Mouse (Mus musculus) liver, embryonic 16.5 days (tissue): ENCODE results near the gene Myf6. TPM values are rescaled to one million over a fixed set of nuclear protein-coding genes. Genes with fewer than 3 reads are reported as not detected.

Experiments
- ATAC-seq: fragments of 200-750 bp; cut with Nextera tagmentation; 2 replicates; pipeline ENCODE4 v1.8.0; 2017; ENCODE audit warnings: low read depth, mild to moderate bottlenecking, moderate number of reproducible peaks, moderate library complexity
- H3K27ac ChIP-seq: fragments of 300-500 bp; sonication (generic); 2 replicates; pipeline ENCODE4 v1.5.1; 2014; ENCODE audit warnings: mild to moderate bottlenecking, low read length
- H3K27me3 ChIP-seq: fragments of 300-500 bp; sonication (generic); 2 replicates; pipeline ENCODE4 v1.6.1; 2014; ENCODE audit warnings: low read depth, low read length, mixed read lengths; ENCODE audit not compliant: control insufficient read depth, insufficient read depth
- H3K36me3 ChIP-seq: fragments of 300-500 bp; sonication (generic); 2 replicates; pipeline ENCODE4 v1.6.1; 2014; ENCODE audit warnings: mild to moderate bottlenecking; ENCODE audit not compliant: control insufficient read depth, insufficient read depth
- H3K4me1 ChIP-seq: fragments of 300-500 bp; sonication (generic); 2 replicates; pipeline ENCODE4 v1.6.1; 2014; ENCODE audit warnings: low read depth, low read length, mixed read lengths; ENCODE audit not compliant: control insufficient read depth
- H3K4me2 ChIP-seq: fragments of 300-500 bp; sonication (generic); 2 replicates; pipeline ENCODE4 v1.6.1; 2014; ENCODE audit warnings: low read depth, low read length, mixed read lengths
- H3K4me3 ChIP-seq: fragments of 300-500 bp; sonication (generic); 2 replicates; pipeline ENCODE4 v1.5.1; 2014; ENCODE audit warnings: low read depth, mild to moderate bottlenecking, low read length
- H3K9ac ChIP-seq: fragments of 300-500 bp; sonication (generic); 2 replicates; pipeline ENCODE4 v1.6.1; 2014; ENCODE audit warnings: low read depth, low read length
- H3K9me3 ChIP-seq: fragments of 300-500 bp; sonication (generic); replicated peaks from 2 replicates; pipeline ENCODE4 v1.6.1; 2016; ENCODE audit warnings: low read length; ENCODE audit not compliant: control insufficient read depth
- WGBS: fragments of 180-500 bp; shearing (Covaris S2); extraction: QIAGEN DNeasy Blood & Tissue Kit; methylation state at CpG from one replicate; pipeline ENCODE4 v1.1.7; 2014; ENCODE audit not compliant: insufficient replicate concordance; 5-methylcytosine and 5-hydroxymethylcytosine counted together
- microRNA-seq: library from miRNA; unstranded; fragments of <30 nt; microRNA quantifications from one replicate; pipeline ENCODE4, GENCODE M21; 2016
- polyA plus RNA-seq: library from polyadenylated mRNA; unstranded; fragments of >200 nt; fragmentation: Nextera tagmentation; extraction: Ambion mirVana; gene quantifications from 2 replicates; pipeline ENCODE4 v1.2.1, GENCODE M21; 2015

Gene Myf6
- polyA plus RNA-seq, 1 experiment from 2014 or later, result 1.4 TPM

GRCm38 (mm10) chr10:107471712-107472111 is 22.8 kb downstream of the Myf6 start:
- 70% methylated on average over 5 of the region's 5 CpGs for WGBS
- ATAC-seq, result no peak
- Histone ChIP-seq H3K36me3 (no peaks in the 10 kb centered on the region), H3K9ac (no peak overlapping the region), H3K4me2 (no peak overlapping the region), H3K27me3 (no peaks in the 10 kb centered on the region), H3K9me3 (no peaks in the 10 kb centered on the region), H3K4me3 (no peak overlapping the region), H3K4me1 (no peaks in the 10 kb centered on the region), H3K27ac (no peak overlapping the region)

DNA sequence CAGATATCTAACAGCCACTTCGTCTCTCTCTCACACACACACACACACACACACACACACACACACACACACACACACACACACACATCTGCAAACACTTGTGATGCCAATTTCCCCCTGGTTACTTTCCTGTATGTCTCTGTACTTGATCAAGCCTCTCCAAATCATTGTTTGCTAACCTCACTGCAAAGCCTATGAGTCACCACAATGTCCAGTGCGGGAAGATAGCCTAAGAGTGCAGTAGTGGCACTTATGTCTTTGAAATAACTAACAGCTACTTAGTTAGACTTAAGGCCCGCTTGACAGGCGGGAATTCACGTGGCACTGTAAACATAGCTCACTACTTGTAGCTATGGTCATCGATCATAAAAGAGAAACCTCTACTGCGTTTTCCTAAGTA is 26.7 kb downstream of the Myf6 start:
- ATAC-seq, result no peak
- Histone ChIP-seq H3K4me3 (no peak overlapping the region), H3K9ac (no peak overlapping the region), H3K27ac (no peak overlapping the region), H3K27me3 (no peaks in the 10 kb centered on the region), H3K4me2 (no peak overlapping the region), H3K36me3 (no peaks in the 10 kb centered on the region), H3K9me3 (no peaks in the 10 kb centered on the region), H3K4me1 (no peaks in the 10 kb centered on the region)
- 59% methylated on average over 7 of the region's 7 CpGs for WGBS

DNA sequence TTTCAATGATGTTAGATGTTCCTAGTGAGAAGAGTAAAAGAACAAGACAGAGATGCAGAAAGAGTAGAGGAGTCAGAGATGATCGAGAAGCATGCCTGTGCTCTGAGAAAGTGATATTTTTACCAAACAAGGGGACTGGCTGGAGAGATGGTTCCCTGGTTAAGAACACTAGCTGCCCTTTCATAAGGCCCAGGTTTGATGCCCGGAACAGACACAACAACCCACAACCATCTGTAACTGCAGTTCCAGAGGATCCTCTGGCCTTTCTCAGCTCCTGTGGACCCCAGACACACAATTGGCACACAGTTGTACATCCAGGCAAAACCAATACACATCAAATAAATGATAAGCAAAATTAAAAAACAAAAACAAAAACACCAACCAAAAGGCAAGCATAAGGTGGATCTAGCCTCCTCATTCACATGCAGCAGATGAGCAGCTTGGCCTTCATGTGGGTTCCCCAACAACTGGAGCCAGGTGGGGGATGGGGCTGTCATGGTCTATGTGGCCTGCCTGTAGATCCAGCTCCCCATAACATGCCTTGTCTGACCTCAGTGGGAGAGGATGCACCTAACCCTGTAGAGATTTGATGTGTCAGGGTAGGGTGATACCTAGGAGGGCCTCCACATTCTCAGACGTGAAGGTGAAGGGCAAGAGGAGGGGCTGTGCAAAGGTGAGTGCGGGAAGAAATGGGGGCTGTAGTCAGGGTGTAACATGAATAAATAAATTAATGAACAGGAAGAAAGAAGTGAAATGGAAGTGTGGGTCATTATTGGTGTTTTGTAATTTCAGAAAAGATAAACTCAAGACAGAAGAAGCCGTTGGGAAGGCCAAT is 44.8 kb downstream of the Myf6 start:
- Histone ChIP-seq H3K36me3 (no peaks in the 10 kb centered on the region), H3K4me3 (no peak overlapping the region), H3K9me3 (no peaks in the 10 kb centered on the region), H3K4me1 (no peaks in the 10 kb centered on the region), H3K4me2 (no peak overlapping the region), H3K27me3 (no peaks in the 10 kb centered on the region), H3K9ac (no peak overlapping the region), H3K27ac (no peak overlapping the region)
- ATAC-seq, result no peak
- WGBS, result 56% methylated on average over 5 of the region's 5 CpGs

Small RNA genes lying within 50 kb of the gene (microRNA-seq; reads per million reads assigned to microRNA genes)
- not detected for gene Gm44403

Other genes with a start within 250 kb of the Myf6 start
- 1.3 TPM in 2 replicates for gene Lin7a, start 223.1 kb downstream of the Myf6 start, polyA plus RNA-seq
- gene Myf5, start 8.6 kb downstream of the Myf6 start, polyA plus RNA-seq, result 0.15 and 0.18 TPM in 2 replicates
- 0.02 TPM in 1 of 2 replicates, not detected in the other for gene Ptprq, start 225.3 kb upstream of the Myf6 start, polyA plus RNA-seq